Mouse (Mus musculus) myocyte (in vitro differentiated cells): ENCODE results near the gene Ankrd22. TPM values are rescaled to one million over a fixed set of nuclear protein-coding genes. Genes with fewer than 3 reads are reported as not detected.
A peak's percentile ranks its signal among the peaks of the same experiment; 100 is the strongest.

ENCODE experiments used
- H3K27me3 ChIP-seq: one replicate; pipeline ENCODE4 v1.6.1; 2011; ENCODE audit not compliant: control insufficient read depth, insufficient read depth, insufficient read length
- H3K36me3 ChIP-seq: one replicate; pipeline ENCODE4 v1.6.1; 2011; ENCODE audit not compliant: control insufficient read depth, insufficient read depth
- H3K4me2 ChIP-seq: one replicate; pipeline ENCODE4 v1.6.1; 2011; ENCODE audit warnings: low read depth, control low read depth
- H3K4me3 ChIP-seq: one replicate; pipeline ENCODE4 v1.5.1; 2011; ENCODE audit warnings: mild to moderate bottlenecking, control low read depth, moderate library complexity
- H3K79me2 ChIP-seq: one replicate; pipeline ENCODE4 v1.6.1; 2011; ENCODE audit not compliant: control insufficient read depth, insufficient read depth
- H3ac ChIP-seq: one replicate; pipeline ENCODE4 v1.6.1; 2011; ENCODE audit not compliant: control insufficient read depth, insufficient read length
- CEBPB ChIP-seq: IDR thresholded peaks from 2 replicates; pipeline ENCODE4 v1.6.1; 2011; ENCODE audit warnings: mild to moderate bottlenecking, moderate library complexity; ENCODE audit not compliant: poor library complexity, insufficient read depth, severe bottlenecking
- E2F4 ChIP-seq: IDR thresholded peaks from one replicate; pipeline ENCODE4 v1.6.1; 2011; ENCODE audit warnings: mild to moderate bottlenecking, control low read depth, moderate library complexity; ENCODE audit not compliant: insufficient read depth
- MAX ChIP-seq: IDR thresholded peaks from one replicate; pipeline ENCODE4 v1.6.1; 2011; ENCODE audit warnings: low read depth, mild to moderate bottlenecking, control low read depth
- MYOD1 ChIP-seq, 3 experiments: IDR thresholded peaks; one replicate each; pipeline ENCODE4 v1.6.1; 2011; ENCODE audit warnings: control low read depth in 2 of 3, low read depth in 2 of 3, mild to moderate bottlenecking in 2 of 3, moderate library complexity in 1 of 3; ENCODE audit not compliant: insufficient read length in 2 of 3, control insufficient read depth in 1 of 3
- MYOG ChIP-seq, 3 experiments: IDR thresholded peaks; one replicate each; pipeline ENCODE4 v1.6.1; 2011; ENCODE audit warnings: control low read depth in 2 of 3, low read depth in 2 of 3, mild to moderate bottlenecking in 2 of 3; ENCODE audit not compliant: insufficient read length in 2 of 3, control insufficient read depth in 1 of 3, insufficient read depth in 1 of 3
- POLR2A ChIP-seq: IDR thresholded peaks from one replicate; pipeline ENCODE4 v1.6.1; 2011; ENCODE audit warnings: low read depth, mild to moderate bottlenecking, control low read depth, moderate library complexity; ENCODE audit not compliant: insufficient read length
- POLR2AphosphoS2 ChIP-seq: IDR thresholded peaks from one replicate; pipeline ENCODE4 v1.6.1; 2011; ENCODE audit warnings: low read depth, control low read depth; ENCODE audit not compliant: insufficient read length
- REST ChIP-seq: IDR thresholded peaks from one replicate; pipeline ENCODE4 v1.6.1; 2011; ENCODE audit warnings: mild to moderate bottlenecking, control low read depth, moderate library complexity; ENCODE audit not compliant: insufficient read depth, insufficient read length
- SRF ChIP-seq: IDR thresholded peaks from one replicate; pipeline ENCODE4 v1.6.1; 2011; ENCODE audit warnings: low read depth; ENCODE audit not compliant: control insufficient read depth, insufficient read length
- TCF12 ChIP-seq: IDR thresholded peaks from one replicate; pipeline ENCODE4 v1.6.1; 2011; ENCODE audit warnings: mild to moderate bottlenecking, control low read depth; ENCODE audit not compliant: poor library complexity, insufficient read depth, severe bottlenecking
- TCF3 ChIP-seq: IDR thresholded peaks from one replicate; pipeline ENCODE4 v1.6.1; 2011; ENCODE audit warnings: low read depth, control low read depth; ENCODE audit not compliant: insufficient read length
- USF1 ChIP-seq: IDR thresholded peaks from one replicate; pipeline ENCODE4 v1.6.1; 2011; ENCODE audit warnings: low read depth, mild to moderate bottlenecking, control low read depth, moderate library complexity
- polyA plus RNA-seq: library from polyadenylated mRNA; unstranded; fragments of >200 nt; fragmentation: generic; extraction: Trizol; gene quantifications from one replicate; pipeline ENCODE4 v1.2.1, GENCODE M21; 2012; ENCODE audit warnings: missing spikeins

Gene Ankrd22
- polyA plus RNA-seq, 1 experiment, result 0.06 TPM

- Histone ChIP-seq H3K4me3 (no peak overlapping the region), H3K4me2 (no peak overlapping the region), H3K79me2 (no peaks in the 10 kb centered on the region), H3K36me3 (no peaks in the 10 kb centered on the region), H3K27me3 (no peaks in the 10 kb centered on the region), H3ac (no peak overlapping the region)
- TF ChIP-seq MAX, result no peak
- no peak for TF ChIP-seq SRF
- no peak for TF ChIP-seq MYOG (IDR thresholded peaks at IDR 0.05; ENCODE audit: control insufficient read depth in 1 of 3, insufficient read depth in 1 of 3, insufficient read length in 2 of 3, low read depth in 2 of 3)
- TF ChIP-seq TCF3, result no peak
- no peak for TF ChIP-seq CEBPB
- no peak for TF ChIP-seq REST
- TF ChIP-seq POLR2AphosphoS2, result no peak
- no peak for TF ChIP-seq POLR2A
- TF ChIP-seq MYOD1 (IDR thresholded peaks at IDR 0.05; ENCODE audit: control insufficient read depth in 1 of 3, insufficient read length in 2 of 3, low read depth in 2 of 3), result no peak
- no peak for TF ChIP-seq TCF12
- no peak for TF ChIP-seq E2F4
- TF ChIP-seq USF1, result no peak
Observed at GRCm38 (mm10) chr19:34167896-34168661, 2.2 kb upstream of the Ankrd22 start.

- H3K27me3 ChIP-seq, result no peaks in the 10 kb centered on the region
- no peak overlapping the region for H3ac ChIP-seq
- H3K79me2 ChIP-seq, result no peaks in the 10 kb centered on the region
- H3K4me3 ChIP-seq, result no peak overlapping the region
- H3K4me2 ChIP-seq, result no peak overlapping the region
- TF ChIP-seq TCF3, result no peak
- peak in 1 of 3 experiments; percentile 36 for TF ChIP-seq MYOD1 (IDR thresholded peaks at IDR 0.05; ENCODE audit: control insufficient read depth in 1 of 3, insufficient read length in 2 of 3, low read depth in 2 of 3)
- TF ChIP-seq MYOG (IDR thresholded peaks at IDR 0.05; ENCODE audit: control insufficient read depth in 1 of 3, insufficient read depth in 1 of 3, insufficient read length in 2 of 3, low read depth in 2 of 3), result peak in 2 of 3 experiments; percentile 18 to 42
- no peaks in the 10 kb centered on the region for H3K36me3 ChIP-seq
Observed at GRCm38 (mm10) chr19:34166386-34166785, 533 bp upstream of the Ankrd22 start.

GRCm38 (mm10) chr19:34162693-34163092, 3.2 kb downstream of the Ankrd22 start:
- H3K79me2 ChIP-seq, result no peaks in the 10 kb centered on the region
- H3K27me3 ChIP-seq, result no peaks in the 10 kb centered on the region
- no peaks in the 10 kb centered on the region for H3K36me3 ChIP-seq
- no peak for TF ChIP-seq MYOG (IDR thresholded peaks at IDR 0.05; ENCODE audit: control insufficient read depth in 1 of 3, insufficient read depth in 1 of 3, insufficient read length in 2 of 3, low read depth in 2 of 3)
- TF ChIP-seq POLR2AphosphoS2, result no peak
- no peak for TF ChIP-seq POLR2A
- TF ChIP-seq REST, result no peak
- no peak for TF ChIP-seq CEBPB
- no peak for TF ChIP-seq MYOD1 (IDR thresholded peaks at IDR 0.05; ENCODE audit: control insufficient read depth in 1 of 3, insufficient read length in 2 of 3, low read depth in 2 of 3)
- no peak for TF ChIP-seq TCF12
- no peak for TF ChIP-seq MAX
- no peak for TF ChIP-seq SRF
- TF ChIP-seq E2F4, result no peak
- no peak overlapping the region for H3K4me3 ChIP-seq
- no peak overlapping the region for H3K4me2 ChIP-seq
- H3ac ChIP-seq, result no peak overlapping the region

- Histone ChIP-seq H3K4me3 (no peak overlapping the region), H3K27me3 (no peaks in the 10 kb centered on the region), H3K36me3 (no peaks in the 10 kb centered on the region), H3K4me2 (no peak overlapping the region), H3ac (no peak overlapping the region), H3K79me2 (no peaks in the 10 kb centered on the region)
- no peak for TF ChIP-seq TCF12
- no peak for TF ChIP-seq USF1
- no peak for TF ChIP-seq MYOD1 (IDR thresholded peaks at IDR 0.05; ENCODE audit: control insufficient read depth in 1 of 3, insufficient read length in 2 of 3, low read depth in 2 of 3)
- no peak for TF ChIP-seq MAX
- no peak for TF ChIP-seq CEBPB
- no peak for TF ChIP-seq SRF
- TF ChIP-seq POLR2AphosphoS2, result no peak
- no peak for TF ChIP-seq REST
- TF ChIP-seq POLR2A, result no peak
- no peak for TF ChIP-seq TCF3
- no peak for TF ChIP-seq E2F4
- no peak for TF ChIP-seq MYOG (IDR thresholded peaks at IDR 0.05; ENCODE audit: control insufficient read depth in 1 of 3, insufficient read depth in 1 of 3, insufficient read length in 2 of 3, low read depth in 2 of 3)
Observed at GRCm38 (mm10) chr19:34153263-34154144, 12.3 kb downstream of the Ankrd22 start.
